Comparison of ENCODE assay signal across 9 mouse cellular contexts in the genomic region with DNA sequence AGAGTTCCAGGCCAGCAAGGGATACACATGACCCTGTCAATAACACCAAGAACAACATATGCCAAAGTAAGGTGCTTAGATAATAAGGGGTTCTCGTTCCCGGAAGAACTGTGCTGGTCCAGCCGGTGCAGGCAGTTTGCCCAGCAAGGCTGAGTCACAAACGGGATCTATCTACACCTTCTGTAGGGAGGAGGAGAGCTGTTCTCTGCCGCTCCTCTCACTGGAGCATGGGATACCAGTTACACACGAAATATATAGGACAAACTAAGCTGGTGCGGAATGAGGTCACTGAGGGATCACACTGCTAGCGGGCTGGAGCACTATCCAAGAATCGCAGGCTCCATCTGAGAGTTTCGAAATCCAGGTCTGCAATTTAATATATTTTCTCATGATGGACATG. TPM values are rescaled to one million over a fixed set of nuclear protein-coding genes. Genes with fewer than 3 reads are reported as not detected.
A peak's percentile ranks its signal among the peaks of the same experiment; 100 is the strongest.
DNase-seq lines count a peak whose midpoint lies in the region; ATAC-seq lines count a peak whose summit lies in the region.
"Had no signal": no experiment of that assay in that cellular context is flagged by ENCODE, and none has a peak within 500 bp of the region (broad histone marks: within the 10 kb centered on the region; RNA-seq: fewer than 3 reads in every experiment).

No protein-coding gene starts in this region.

- no peak for ATAC-seq in hindbrain, embryonic 12.5 days (ENCODE audit: low FRiP score)
- no peak for ATAC-seq in forebrain, embryonic 16.5 days
- ATAC-seq in liver, embryonic 12.5 days: no peak

- H3K4me2 ChIP-seq in hindbrain, embryonic 12.5 days (replicated peaks): no peak overlapping the region
- H3K4me2 ChIP-seq in forebrain, embryonic 16.5 days (ENCODE audit: low read length): no peak overlapping the region
- H3K4me2 ChIP-seq in liver, embryonic 12.5 days: no peak overlapping the region

- peak overlapping the region; percentile 87 for H3K27ac ChIP-seq in hindbrain, embryonic 10.5 days
- H3K27ac ChIP-seq in hindbrain, embryonic 12.5 days: no peak overlapping the region
- H3K27ac ChIP-seq in forebrain, embryonic 16.5 days (ENCODE audit: low read length): 0 out of 2 replicates have a peak overlapping the region, but pooled peaks have one; percentile 31
- no peak overlapping the region for H3K27ac ChIP-seq in liver, embryonic 12.5 days
- H3K27ac ChIP-seq: limb, embryonic 13.5 days had no signal

- H3K36me3 ChIP-seq in hindbrain, embryonic 10.5 days: peaks cover 15% of the 10 kb centered on the region
- H3K36me3 ChIP-seq in hindbrain, embryonic 12.5 days: peaks cover under 1% of the 10 kb centered on the region
- no peaks in the 10 kb centered on the region for H3K36me3 ChIP-seq in forebrain, embryonic 16.5 days (ENCODE audit: control insufficient read depth, insufficient read depth)
- peaks cover 7% of the 10 kb centered on the region for H3K36me3 ChIP-seq in liver, embryonic 12.5 days

- H3K9me3 ChIP-seq in hindbrain, embryonic 10.5 days: no peaks in the 10 kb centered on the region
- H3K9me3 ChIP-seq in hindbrain, embryonic 12.5 days (replicated peaks): no peaks in the 10 kb centered on the region
- no peaks in the 10 kb centered on the region for H3K9me3 ChIP-seq in forebrain, embryonic 16.5 days (ENCODE audit: control insufficient read depth, low read length)
- H3K9me3 ChIP-seq in liver, embryonic 12.5 days (replicated peaks): no peaks in the 10 kb centered on the region
- H3K9me3 ChIP-seq: limb, embryonic 13.5 days had no signal

- peak overlapping the region; percentile 70 for H3K4me3 ChIP-seq in hindbrain, embryonic 10.5 days
- H3K4me3 ChIP-seq in hindbrain, embryonic 12.5 days: no peak overlapping the region
- H3K4me3 ChIP-seq in forebrain, embryonic 16.5 days (replicated peaks; ENCODE audit: low read length): no peak overlapping the region
- H3K4me3 ChIP-seq in liver, embryonic 12.5 days: no peak overlapping the region

- H3K27me3 ChIP-seq in hindbrain, embryonic 10.5 days (ENCODE audit: insufficient read depth, poor library complexity, severe bottlenecking): no peaks in the 10 kb centered on the region
- no peaks in the 10 kb centered on the region for H3K27me3 ChIP-seq in hindbrain, embryonic 12.5 days
- no peaks in the 10 kb centered on the region for H3K27me3 ChIP-seq in forebrain, embryonic 16.5 days (replicated peaks; ENCODE audit: control insufficient read depth, insufficient read depth, low read length)
- peaks cover 12% of the 10 kb centered on the region; the same call in 1 of the 2 replicates for H3K27me3 ChIP-seq in liver, embryonic 12.5 days (replicated peaks)
- H3K27me3 ChIP-seq: limb, embryonic 13.5 days had no signal

- no peak overlapping the region for H3K9ac ChIP-seq in hindbrain, embryonic 12.5 days
- no peak overlapping the region for H3K9ac ChIP-seq in forebrain, embryonic 16.5 days (replicated peaks; ENCODE audit: low read depth, low read length)
- no peak overlapping the region for H3K9ac ChIP-seq in liver, embryonic 12.5 days

- H3K4me1 ChIP-seq in hindbrain, embryonic 10.5 days (replicated peaks): peaks cover 59% of the 10 kb centered on the region
- peaks cover 43% of the 10 kb centered on the region for H3K4me1 ChIP-seq in hindbrain, embryonic 12.5 days
- peaks cover 38% of the 10 kb centered on the region for H3K4me1 ChIP-seq in forebrain, embryonic 16.5 days (replicated peaks; ENCODE audit: control insufficient read depth, insufficient read depth, low read length)
- peaks cover 40% of the 10 kb centered on the region for H3K4me1 ChIP-seq in liver, embryonic 12.5 days

- DNase-seq in hindbrain, embryonic 10.5 days (ENCODE audit: low spot score): no peak
- DNase-seq in 3T3-L1 (ENCODE audit: low read depth, low spot score) (peak; percentile 69), adipocyte (ENCODE audit: low spot score) (peak; percentile 58)
- no peak for DNase-seq in T-cell, adult 2 months (ENCODE audit: low spot score)
- no peak for DNase-seq in left cerebral cortex, postnatal 14 days (ENCODE audit: low spot score in 2 of 2)

- WGBS in hindbrain, embryonic 10.5 days: 83% methylated on average over 10 of the region's 10 CpGs
- WGBS in hindbrain, embryonic 12.5 days: 81% methylated on average over 10 of the region's 10 CpGs
- WGBS in forebrain, embryonic 16.5 days: 83% methylated on average over 10 of the region's 10 CpGs
- WGBS in liver, embryonic 12.5 days (ENCODE audit: insufficient replicate concordance): 69% methylated on average over 10 of the region's 10 CpGs

- intact Hi-C loops in left cerebral cortex, postnatal 14 days (cut with DNase I): no loop called here

RNA-seq across cellular contexts. Expression of a gene that starts 0.6 kb away (rescaled TPM):
- 19.4 and 19.6 TPM in 2 replicates for polyA plus RNA-seq in hindbrain, embryonic 10.5 days (2016; fragmentation: Nextera tagmentation; extraction: Ambion mirVana)
- polyA plus RNA-seq in hindbrain, embryonic 12.5 days (2016; fragmentation: Nextera tagmentation; extraction: Ambion mirVana): 15.7 and 16.2 TPM in 2 replicates
- 14.6 and 16.7 TPM in 2 replicates for polyA plus RNA-seq in forebrain, embryonic 16.5 days (2015; fragmentation: Nextera tagmentation; extraction: Ambion mirVana)
- 6.7 and 7.1 TPM in 2 replicates for polyA plus RNA-seq in liver, embryonic 12.5 days (2016; fragmentation: Nextera tagmentation; extraction: Ambion mirVana)
- total RNA-seq in left cerebral cortex, postnatal 14 days (2021): 10 to 100 TPM; 16.1 to 16.7 TPM

RNA-seq across cellular contexts. Expression of a gene that starts 3.0 kb away (rescaled TPM):
- polyA plus RNA-seq in hindbrain, embryonic 10.5 days (2016; fragmentation: Nextera tagmentation; extraction: Ambion mirVana): 111 and 118 TPM in 2 replicates
- polyA plus RNA-seq in hindbrain, embryonic 12.5 days (2016; fragmentation: Nextera tagmentation; extraction: Ambion mirVana): 114 and 119 TPM in 2 replicates
- polyA plus RNA-seq in forebrain, embryonic 16.5 days (2015; fragmentation: Nextera tagmentation; extraction: Ambion mirVana): 111 and 119 TPM in 2 replicates
- 37.0 and 37.3 TPM in 2 replicates for polyA plus RNA-seq in liver, embryonic 12.5 days (2016; fragmentation: Nextera tagmentation; extraction: Ambion mirVana)
- total RNA-seq in left cerebral cortex, postnatal 14 days (2021): 10 to 100 TPM; 76.4 to 80.3 TPM

RNA-seq across cellular contexts. Expression of a gene that starts 14.6 kb away (rescaled TPM):
- 0.58 and 1.4 TPM in 2 replicates for polyA plus RNA-seq in hindbrain, embryonic 10.5 days (2016; fragmentation: Nextera tagmentation; extraction: Ambion mirVana)
- polyA plus RNA-seq in hindbrain, embryonic 12.5 days (2016; fragmentation: Nextera tagmentation; extraction: Ambion mirVana): 3.0 and 3.1 TPM in 2 replicates
- 5.0 and 10.4 TPM in 2 replicates for polyA plus RNA-seq in forebrain, embryonic 16.5 days (2015; fragmentation: Nextera tagmentation; extraction: Ambion mirVana)
- polyA plus RNA-seq in liver, embryonic 12.5 days (2016; fragmentation: Nextera tagmentation; extraction: Ambion mirVana): not detected in 2 replicates
- 100 to 1,000 TPM; 195 to 228 TPM for total RNA-seq in left cerebral cortex, postnatal 14 days (2021)

RNA-seq across cellular contexts. Expression of a gene that starts 15.6 kb away (rescaled TPM):
- polyA plus RNA-seq in hindbrain, embryonic 10.5 days (2016; fragmentation: Nextera tagmentation; extraction: Ambion mirVana): 22.7 and 28.7 TPM in 2 replicates
- polyA plus RNA-seq in hindbrain, embryonic 12.5 days (2016; fragmentation: Nextera tagmentation; extraction: Ambion mirVana): 20.9 and 21.7 TPM in 2 replicates
- 16.2 and 17.7 TPM in 2 replicates for polyA plus RNA-seq in forebrain, embryonic 16.5 days (2015; fragmentation: Nextera tagmentation; extraction: Ambion mirVana)
- polyA plus RNA-seq in liver, embryonic 12.5 days (2016; fragmentation: Nextera tagmentation; extraction: Ambion mirVana): 13.7 and 13.9 TPM in 2 replicates
- total RNA-seq in left cerebral cortex, postnatal 14 days (2021): 10 to 100 TPM; 39.3 to 45.7 TPM

RNA-seq across cellular contexts. Expression of a gene that starts 26.4 kb away (rescaled TPM):
- polyA plus RNA-seq in hindbrain, embryonic 10.5 days (2016; fragmentation: Nextera tagmentation; extraction: Ambion mirVana): 0.01 and 0.02 TPM in 2 replicates
- polyA plus RNA-seq in hindbrain, embryonic 12.5 days (2016; fragmentation: Nextera tagmentation; extraction: Ambion mirVana): 0.04 and 0.05 TPM in 2 replicates
- 0.08 and 0.09 TPM in 2 replicates for polyA plus RNA-seq in forebrain, embryonic 16.5 days (2015; fragmentation: Nextera tagmentation; extraction: Ambion mirVana)
- 0.04 and 0.05 TPM in 2 replicates for polyA plus RNA-seq in liver, embryonic 12.5 days (2016; fragmentation: Nextera tagmentation; extraction: Ambion mirVana)
- 1 to 10 TPM; 1.5 to 1.8 TPM for total RNA-seq in left cerebral cortex, postnatal 14 days (2021)

Comparison
In these comparisons a context has a peak if more than half of its experiments do, and no peak if none do; other contexts are left out.
1. H3K27ac ChIP-seq: peak in hindbrain, embryonic 10.5 days (single experiment) and forebrain, embryonic 16.5 days (single experiment); none in hindbrain, embryonic 12.5 days (single experiment) and liver, embryonic 12.5 days (single experiment).
2. DNase-seq: peak in 3T3-L1 (single experiment) and adipocyte (single experiment); none in hindbrain, embryonic 10.5 days (single experiment), T-cell, adult 2 months (single experiment) and left cerebral cortex, postnatal 14 days (0 of 2).